Mouse (Mus musculus) limb, embryonic 14.5 days (tissue): ENCODE data around the gene Sh3glb1. TPM values are rescaled to one million over a fixed set of nuclear protein-coding genes. Genes with fewer than 3 reads are reported as not detected.

Experiments
- ATAC-seq: fragments of 200-750 bp; cut with Nextera tagmentation; 2 replicates; pipeline ENCODE4 v1.8.0; 2017; ENCODE audit warnings: low read depth, moderate number of reproducible peaks, moderate TSS enrichment; ENCODE audit not compliant: low FRiP score
- DNase-seq: peaks from one replicate; pipeline ENCODE4 v3.0.0-alpha.2; 2015; ENCODE audit warnings: low spot score
- H3K27ac ChIP-seq: fragments of 300-500 bp; sonication (generic); replicated peaks from 2 replicates; pipeline ENCODE4 v1.5.1; 2014; ENCODE audit warnings: low read depth, mild to moderate bottlenecking, low read length, moderate library complexity, mixed read lengths
- H3K27me3 ChIP-seq: fragments of 300-500 bp; sonication (generic); 2 replicates; pipeline ENCODE4 v1.6.1; 2014; ENCODE audit warnings: low read length, mixed read lengths; ENCODE audit not compliant: control insufficient read depth, insufficient read depth
- H3K36me3 ChIP-seq: fragments of 300-500 bp; sonication (generic); 2 replicates; pipeline ENCODE4 v1.6.1; 2014; ENCODE audit warnings: mild to moderate bottlenecking, low read length, moderate library complexity, mixed read lengths; ENCODE audit not compliant: control insufficient read depth, insufficient read depth
- H3K4me1 ChIP-seq: fragments of 300-500 bp; sonication (generic); 2 replicates; pipeline ENCODE4 v1.6.1; 2014; ENCODE audit warnings: antibody characterized with exemption, low read length, mixed read lengths; ENCODE audit not compliant: control insufficient read depth, insufficient read depth
- H3K4me2 ChIP-seq: fragments of 300-500 bp; sonication (generic); replicated peaks from 2 replicates; pipeline ENCODE4 v1.6.1; 2014; ENCODE audit warnings: low read depth, mild to moderate bottlenecking, low read length, moderate library complexity; ENCODE audit not compliant: severe bottlenecking
- H3K4me3 ChIP-seq: fragments of 300-500 bp; sonication (generic); replicated peaks from 2 replicates; pipeline ENCODE4 v1.5.1; 2014; ENCODE audit warnings: low read length
- H3K9ac ChIP-seq: fragments of 300-500 bp; sonication (generic); 2 replicates; pipeline ENCODE4 v1.6.1; 2014; ENCODE audit warnings: mild to moderate bottlenecking, low read depth, low read length, moderate library complexity; ENCODE audit not compliant: severe bottlenecking
- H3K9me3 ChIP-seq: fragments of 300-500 bp; sonication (generic); 2 replicates; pipeline ENCODE4 v1.6.1; 2016; ENCODE audit warnings: low read length; ENCODE audit not compliant: control insufficient read depth
- POLR2A ChIP-seq: fragments of 200-500 bp; IDR thresholded peaks from 2 replicates; pipeline ENCODE4 v1.8.0; 2012; ENCODE audit warnings: inconsistent platforms, mild to moderate bottlenecking, moderate library complexity, borderline replicate concordance; ENCODE audit not compliant: insufficient read depth, insufficient read length; ENCODE audit errors: extremely low read depth
- WGBS: fragments of 180-500 bp; shearing (Covaris S2); extraction: QIAGEN DNeasy Blood & Tissue Kit; methylation state at CpG from one replicate; pipeline ENCODE4 v1.1.7; 2014; 5-methylcytosine and 5-hydroxymethylcytosine counted together
- polyA plus RNA-seq, 2 experiments: library from polyadenylated mRNA; depleted of rRNA in 1 of 2; stranded (reverse) in 1 of 2; unstranded in 1 of 2; fragments of >200 nt; fragmentation: Nextera tagmentation in 1 of 2; extraction: Ambion mirVana in 1 of 2; gene quantifications; 2 replicates each; pipeline versions ENCODE4 v1.2.1 to v1.2.3; 2012 to 2014

Gene Sh3glb1
- polyA plus RNA-seq, 2 experiments, result 30.3 to 138 TPM

DNA sequence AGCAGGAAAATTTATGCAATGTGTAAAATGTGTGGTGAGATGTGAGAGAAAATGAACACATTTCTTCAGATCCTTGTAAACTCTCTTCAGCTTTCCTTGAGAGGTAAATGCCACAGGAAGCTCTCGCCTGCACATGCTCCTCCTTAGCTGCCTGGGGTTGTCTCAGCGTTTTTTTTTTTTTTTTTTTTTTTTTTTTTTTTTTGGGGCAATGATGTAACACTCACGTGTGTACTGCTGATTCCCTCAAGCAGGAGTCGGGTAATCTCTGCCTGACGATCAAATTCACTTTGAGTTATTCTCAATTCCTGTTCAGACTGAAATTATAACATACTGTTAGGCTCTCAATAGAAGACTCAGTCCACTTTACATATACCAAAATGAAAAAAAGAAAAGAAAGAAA lies 23.0 kb downstream of the Sh3glb1 start:
- no peak overlapping the region for H3K27ac ChIP-seq
- no peak overlapping the region for H3K4me3 ChIP-seq
- 68% methylated on average over 5 of the region's 5 CpGs for WGBS
- H3K4me1 ChIP-seq, result no peaks in the 10 kb centered on the region
- TF ChIP-seq POLR2A, result no peak
- H3K36me3 ChIP-seq, result peaks cover 68% of the 10 kb centered on the region
- no peak overlapping the region for H3K4me2 ChIP-seq
- no peaks in the 10 kb centered on the region for H3K9me3 ChIP-seq
- DNase-seq, result no peak
- ATAC-seq, result no peak
- no peaks in the 10 kb centered on the region for H3K27me3 ChIP-seq
- H3K9ac ChIP-seq, result no peak overlapping the region

DNA sequence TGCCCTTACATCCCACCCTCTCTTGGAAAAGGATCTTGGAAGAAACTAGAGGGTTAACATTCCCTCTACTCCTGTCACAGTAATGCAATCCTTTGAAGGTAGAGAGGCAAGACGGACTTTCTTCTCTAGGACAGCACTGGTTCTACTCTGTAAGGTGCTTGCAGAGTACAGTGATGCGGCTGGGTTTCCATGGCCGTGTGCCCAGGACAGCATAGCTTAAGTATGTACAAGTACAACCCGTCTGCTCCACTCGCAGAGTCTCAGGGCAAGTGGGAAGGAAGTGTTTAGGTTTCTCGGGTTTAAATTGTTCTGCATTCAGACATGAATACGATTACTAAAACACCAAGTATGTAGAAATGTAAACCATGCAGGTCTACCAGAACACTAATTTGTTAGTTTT lies 25.2 kb downstream of the Sh3glb1 start:
- Histone ChIP-seq H3K9me3 (no peaks in the 10 kb centered on the region), H3K4me2 (no peak overlapping the region), H3K9ac (no peak overlapping the region), H3K4me1 (no peaks in the 10 kb centered on the region), H3K4me3 (no peak overlapping the region), H3K27me3 (no peaks in the 10 kb centered on the region), H3K27ac (no peak overlapping the region), H3K36me3 (peaks cover 74% of the 10 kb centered on the region)
- DNase-seq, result no peak
- 84% methylated on average over 7 of the region's 7 CpGs for WGBS
- no peak for ATAC-seq
- TF ChIP-seq POLR2A, result no peak

DNA sequence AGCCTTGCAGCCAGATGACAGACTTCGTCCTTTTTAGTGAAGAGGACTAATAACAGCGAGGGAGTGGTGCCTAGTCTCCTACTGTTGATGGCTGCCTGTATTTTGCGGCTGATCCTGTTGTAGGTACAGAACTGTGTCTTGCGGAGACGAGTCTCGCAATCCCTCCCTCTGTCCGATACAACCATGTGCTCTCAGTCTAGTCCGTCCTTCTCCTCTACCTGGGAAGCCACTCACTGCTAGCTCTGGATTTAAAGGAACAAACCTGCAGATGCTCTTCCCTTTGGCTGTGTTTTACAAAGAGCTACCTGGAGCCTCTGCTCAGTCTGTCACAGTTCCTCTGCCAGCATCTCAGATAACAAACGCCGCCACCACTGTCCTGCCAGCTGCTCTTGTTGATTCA lies 26.1 kb downstream of the Sh3glb1 start:
- H3K4me1 ChIP-seq, result peaks cover 4% of the 10 kb centered on the region; the same call in 1 of the 2 replicates
- H3K27ac ChIP-seq, result no peak overlapping the region
- H3K36me3 ChIP-seq, result peaks cover 77% of the 10 kb centered on the region

DNA sequence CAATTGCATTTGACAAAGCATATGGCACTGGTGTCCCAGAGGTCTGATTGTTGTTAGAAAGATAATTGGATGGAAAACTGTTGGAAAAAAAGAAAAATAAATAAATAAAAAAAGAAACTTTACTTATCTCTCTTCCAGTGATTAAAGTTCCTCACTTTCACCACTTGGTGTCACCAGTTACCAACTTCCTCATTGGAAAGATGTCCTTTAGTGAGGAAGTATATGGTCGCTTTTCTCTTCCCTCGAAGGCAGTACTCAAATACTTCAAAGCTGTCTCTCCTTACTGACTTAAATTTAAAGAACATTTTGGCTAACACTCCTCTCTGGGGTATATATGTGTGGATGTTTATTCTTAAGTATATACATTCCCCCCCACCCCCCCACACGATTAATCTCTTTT lies 28.1 kb downstream of the Sh3glb1 start:
- peaks cover 8% of the 10 kb centered on the region for H3K4me1 ChIP-seq
- H3K9me3 ChIP-seq, result no peaks in the 10 kb centered on the region
- DNase-seq, result peak; percentile 57
- H3K9ac ChIP-seq, result no peak overlapping the region
- ATAC-seq, result no peak
- no peak overlapping the region for H3K27ac ChIP-seq
- no peak overlapping the region for H3K4me3 ChIP-seq
- no peak for TF ChIP-seq POLR2A
- no peak overlapping the region for H3K4me2 ChIP-seq
- peaks cover 70% of the 10 kb centered on the region for H3K36me3 ChIP-seq
- WGBS, result 60% methylated on average over 3 of the region's 3 CpGs
- H3K27me3 ChIP-seq, result no peaks in the 10 kb centered on the region

More for the DNA sequence above, 26.1 kb downstream of the Sh3glb1 start:
- H3K9ac ChIP-seq, result no peak overlapping the region
- no peak overlapping the region for H3K4me2 ChIP-seq
- H3K4me3 ChIP-seq, result no peak overlapping the region
- DNase-seq (no peak), ATAC-seq (no peak)
- 90% methylated on average over 10 of the region's 10 CpGs for WGBS
- no peaks in the 10 kb centered on the region for H3K9me3 ChIP-seq
- no peaks in the 10 kb centered on the region for H3K27me3 ChIP-seq
- no peak for TF ChIP-seq POLR2A

DNA sequence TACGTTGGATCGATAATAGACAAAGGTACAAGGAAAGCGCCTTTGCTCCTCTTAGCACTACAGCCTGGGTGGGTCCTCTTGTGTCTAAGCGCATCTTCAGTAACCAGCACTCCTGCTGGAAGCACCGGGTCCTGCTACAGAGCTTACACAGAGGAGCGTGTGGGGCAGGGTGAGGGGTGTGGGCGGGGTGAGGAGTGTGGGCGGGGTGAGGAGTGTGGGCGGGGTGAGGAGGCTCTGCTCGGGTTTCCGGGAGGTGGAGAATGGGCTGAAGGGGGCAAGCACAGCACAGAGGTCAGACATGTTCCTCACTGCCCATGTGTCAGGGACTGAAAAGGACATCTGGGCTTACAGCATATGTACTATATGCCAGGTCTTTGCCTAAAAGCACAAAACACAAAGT lies 30.9 kb downstream of the Sh3glb1 start:
- H3K9me3 ChIP-seq, result no peaks in the 10 kb centered on the region
- WGBS, result 24% methylated on average over 11 of the region's 11 CpGs
- H3K4me1 ChIP-seq, result peaks cover 8% of the 10 kb centered on the region
- no peak overlapping the region for H3K4me3 ChIP-seq
- DNase-seq, result no peak
- peaks cover 53% of the 10 kb centered on the region for H3K36me3 ChIP-seq
- no peak overlapping the region for H3K4me2 ChIP-seq
- peak; percentile 42; the same call in 1 of the 2 replicates for ATAC-seq
- no peaks in the 10 kb centered on the region for H3K27me3 ChIP-seq
- H3K27ac ChIP-seq, result no peak overlapping the region
- TF ChIP-seq POLR2A, result no peak
- H3K9ac ChIP-seq, result no peak overlapping the region

DNA sequence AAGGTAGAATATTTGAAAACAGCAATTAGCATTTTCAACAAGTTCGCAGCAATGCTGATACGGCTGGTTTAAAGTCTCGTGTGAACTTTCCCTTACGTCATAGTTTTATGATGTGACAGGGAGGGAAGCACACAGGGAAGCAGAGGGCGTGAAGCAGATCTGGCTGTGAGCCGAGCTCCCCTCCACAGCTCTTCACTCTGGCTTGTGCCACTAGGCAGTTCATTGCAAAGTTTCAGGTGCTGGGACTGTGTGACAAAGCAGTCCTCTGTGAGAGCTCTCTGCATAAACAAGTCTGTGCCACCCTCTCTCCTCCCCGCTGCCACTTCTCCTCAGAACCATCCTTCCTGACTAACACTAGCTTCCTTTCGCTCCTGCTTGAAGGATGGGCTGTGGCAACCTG lies 31.9 kb downstream of the Sh3glb1 start:
- H3K4me3 ChIP-seq, result no peak overlapping the region
- peak; percentile 20 for DNase-seq
- no peaks in the 10 kb centered on the region for H3K27me3 ChIP-seq
- H3K4me2 ChIP-seq, result no peak overlapping the region
- peaks cover 44% of the 10 kb centered on the region for H3K36me3 ChIP-seq
- peak; percentile 30; the same call in 1 of the 2 replicates for ATAC-seq
- no peak overlapping the region for H3K27ac ChIP-seq
- no peak for TF ChIP-seq POLR2A
- no peak overlapping the region for H3K9ac ChIP-seq
- H3K4me1 ChIP-seq, result peaks cover 8% of the 10 kb centered on the region
- 55% methylated on average over 8 of the region's 8 CpGs for WGBS
- H3K9me3 ChIP-seq, result no peaks in the 10 kb centered on the region
